Mouse (Mus musculus) limb, embryonic 15.5 days (tissue): ENCODE measurements at regions not wholly inside any gene's neighbourhood (a gene's known extent, or its start where the extent isn't known, plus 50 kb on each side); places are given as distances from the start of the nearest gene placed in this dataset.
"Not testable (repeated sequence)": the region's sequence is repeated elsewhere in the genome, so short reads cannot be mapped to it uniquely, and the experiment has no call there.

Experiments
- ATAC-seq: fragments of 200-750 bp; cut with Nextera tagmentation; 2 replicates; pipeline ENCODE4 v1.8.0; 2017; ENCODE audit warnings: low read depth, moderate TSS enrichment; ENCODE audit not compliant: insufficient number of reproducible peaks, low FRiP score, low TSS enrichment
- H3K27ac ChIP-seq: fragments of 300-500 bp; sonication (generic); 2 replicates; pipeline ENCODE4 v1.5.1; 2015; ENCODE audit warnings: moderate library complexity, mild to moderate bottlenecking, inconsistent platforms
- H3K27me3 ChIP-seq: fragments of 300-500 bp; sonication (generic); 2 replicates; pipeline ENCODE4 v1.6.1; 2015; ENCODE audit warnings: inconsistent platforms
- H3K36me3 ChIP-seq: fragments of 300-500 bp; sonication (generic); 2 replicates; pipeline ENCODE4 v1.6.1; 2015; ENCODE audit warnings: inconsistent platforms
- H3K4me1 ChIP-seq: fragments of 300-500 bp; sonication (generic); 2 replicates; pipeline ENCODE4 v1.6.1; 2015; ENCODE audit warnings: inconsistent platforms
- H3K4me2 ChIP-seq: fragments of 300-500 bp; sonication (generic); 2 replicates; pipeline ENCODE4 v1.6.1; 2015; ENCODE audit warnings: mild to moderate bottlenecking, inconsistent platforms
- H3K4me3 ChIP-seq: fragments of 300-500 bp; sonication (generic); 2 replicates; pipeline ENCODE4 v1.5.1; 2015; ENCODE audit warnings: mild to moderate bottlenecking, inconsistent platforms
- H3K9ac ChIP-seq: fragments of 300-500 bp; sonication (generic); 2 replicates; pipeline ENCODE4 v1.6.1; 2015; ENCODE audit warnings: inconsistent platforms
- H3K9me3 ChIP-seq: fragments of 300-500 bp; sonication (generic); 2 replicates; pipeline ENCODE4 v1.6.1; 2016; ENCODE audit warnings: inconsistent platforms
- WGBS: fragments of 180-500 bp; shearing (Covaris S2); methylation state at CpG from one replicate; pipeline ENCODE4 v1.1.7; 2015; 5-methylcytosine and 5-hydroxymethylcytosine counted together

GRCm38 (mm10) chr17:13494475-13494874 lies 140.1 kb downstream of the Tcp10c start:
- not testable (repeated sequence) for H3K36me3 ChIP-seq, H3K9me3 ChIP-seq, H3K4me2 ChIP-seq, H3K4me3 ChIP-seq, ATAC-seq, H3K27ac ChIP-seq, H3K27me3 ChIP-seq, H3K4me1 ChIP-seq, H3K9ac ChIP-seq
- WGBS = 100% methylated on average over 1 of the region's 1 CpGs

GRCm38 (mm10) chr17:13504365-13504764 lies 150.0 kb downstream of the Tcp10c start:
- not testable (repeated sequence) for H3K4me3 ChIP-seq, ATAC-seq, H3K27me3 ChIP-seq, H3K4me2 ChIP-seq, H3K9ac ChIP-seq, H3K9me3 ChIP-seq, H3K4me1 ChIP-seq, H3K36me3 ChIP-seq
- H3K27ac ChIP-seq = peak overlapping the region; percentile 59; the same call in 1 of the 2 replicates
- WGBS = 58% methylated on average over 1 of the region's 1 CpGs

GRCm38 (mm10) chr17:13504827-13505268 lies 150.5 kb downstream of the Tcp10c start:
- H3K36me3 ChIP-seq, H3K9me3 ChIP-seq, H3K27me3 ChIP-seq, H3K4me2 ChIP-seq, H3K4me3 ChIP-seq, H3K9ac ChIP-seq, H3K4me1 ChIP-seq: not testable (repeated sequence)
- 27% methylated on average over 8 of the region's 9 CpGs for WGBS
- peak overlapping the region; percentile 68; the same call in 1 of the 2 replicates for H3K27ac ChIP-seq
- ATAC-seq = peak; percentile 20; the same call in 1 of the 2 replicates

DNA sequence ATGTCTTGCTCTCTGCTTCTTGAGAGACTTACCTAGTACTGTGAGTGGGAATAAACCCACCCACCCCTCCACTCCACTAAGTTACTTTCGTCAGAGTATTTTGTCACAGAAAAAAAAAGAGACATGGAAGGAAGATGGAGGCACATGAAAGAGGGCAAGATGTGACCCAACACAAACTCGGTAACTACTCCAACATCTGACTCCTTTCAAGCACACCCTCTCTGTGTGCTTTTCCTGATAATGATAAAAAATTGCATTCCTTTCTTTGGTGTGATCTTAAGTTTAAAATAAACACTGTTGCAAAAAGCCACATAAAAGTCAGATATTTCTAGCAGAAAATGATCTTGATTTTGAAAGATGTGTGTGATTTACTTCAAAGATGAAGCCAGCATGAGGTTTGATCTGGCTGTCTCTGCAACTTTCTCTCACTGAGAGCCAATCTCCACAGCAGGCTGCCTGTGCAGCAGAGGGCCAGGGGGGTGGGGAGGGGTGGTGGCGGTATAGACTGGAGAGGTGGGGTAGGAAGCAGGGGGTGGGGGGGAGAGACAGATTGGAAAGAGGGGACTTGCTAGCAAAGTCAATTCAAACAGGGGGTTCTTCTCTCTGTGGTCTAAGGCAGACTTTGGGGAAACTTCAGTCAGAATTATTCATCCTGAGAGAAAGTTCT lies 153.2 kb downstream of the Tcp10c start:
- H3K36me3 ChIP-seq, H3K27me3 ChIP-seq, H3K4me1 ChIP-seq, ATAC-seq, H3K27ac ChIP-seq, H3K9ac ChIP-seq, H3K4me3 ChIP-seq, H3K4me2 ChIP-seq, H3K9me3 ChIP-seq: not testable (repeated sequence)
- 48% methylated on average over 2 of the region's 3 CpGs for WGBS

DNA sequence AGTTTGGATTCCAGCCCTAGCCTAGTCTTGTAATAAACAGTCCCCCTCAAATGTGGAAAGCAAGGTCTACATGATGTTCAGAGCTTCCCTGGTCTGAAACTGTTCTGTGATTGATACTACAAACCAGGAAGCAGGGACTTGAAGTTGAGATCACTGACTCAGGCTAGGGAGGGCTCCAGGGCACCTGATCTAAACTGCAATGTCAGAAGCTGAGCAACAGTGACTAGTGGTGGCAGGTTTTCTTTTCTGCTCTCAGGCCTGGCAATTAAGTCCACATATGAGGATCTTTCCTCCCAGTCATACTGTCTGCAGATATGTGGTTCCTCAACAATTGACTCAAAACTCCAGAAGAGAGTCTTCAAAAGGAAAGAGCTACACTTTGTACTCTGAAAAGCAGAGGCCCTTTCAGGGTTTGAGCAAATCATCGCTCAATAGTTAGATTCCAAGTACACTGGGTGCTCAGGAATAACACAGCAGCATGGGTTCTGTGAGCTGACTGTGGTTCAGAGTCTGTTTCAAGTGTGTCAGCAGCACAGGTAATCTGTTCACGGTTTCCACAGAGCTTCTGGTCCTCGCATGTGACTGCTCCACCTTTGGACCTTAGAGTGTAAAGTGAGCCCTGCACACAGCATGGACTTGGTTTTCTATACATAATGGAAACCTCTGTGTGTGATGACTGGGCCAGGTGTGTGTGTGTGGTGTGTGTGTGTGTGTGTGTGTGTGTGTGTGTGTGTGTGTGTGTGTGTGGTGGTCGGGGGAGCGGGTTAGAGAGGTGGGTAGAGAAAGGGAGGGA lies 165.2 kb downstream of the Tcp10c start:
- not testable (repeated sequence) for ATAC-seq, H3K27me3 ChIP-seq
- WGBS = 66% methylated on average over 3 of the region's 5 CpGs

GRCm38 (mm10) chr17:13532579-13532978 lies 178.2 kb downstream of the Tcp10c start:
- not testable (repeated sequence) for H3K9ac ChIP-seq, H3K4me2 ChIP-seq, ATAC-seq, H3K27me3 ChIP-seq, H3K4me3 ChIP-seq, H3K9me3 ChIP-seq, H3K27ac ChIP-seq, H3K4me1 ChIP-seq, H3K36me3 ChIP-seq
- 80% methylated on average over 5 of the region's 5 CpGs for WGBS

More for the DNA sequence above, 165.2 kb downstream of the Tcp10c start:
- not testable (repeated sequence) for H3K9ac ChIP-seq, H3K4me1 ChIP-seq, H3K36me3 ChIP-seq, H3K9me3 ChIP-seq, H3K4me2 ChIP-seq, H3K4me3 ChIP-seq, H3K27ac ChIP-seq

DNA sequence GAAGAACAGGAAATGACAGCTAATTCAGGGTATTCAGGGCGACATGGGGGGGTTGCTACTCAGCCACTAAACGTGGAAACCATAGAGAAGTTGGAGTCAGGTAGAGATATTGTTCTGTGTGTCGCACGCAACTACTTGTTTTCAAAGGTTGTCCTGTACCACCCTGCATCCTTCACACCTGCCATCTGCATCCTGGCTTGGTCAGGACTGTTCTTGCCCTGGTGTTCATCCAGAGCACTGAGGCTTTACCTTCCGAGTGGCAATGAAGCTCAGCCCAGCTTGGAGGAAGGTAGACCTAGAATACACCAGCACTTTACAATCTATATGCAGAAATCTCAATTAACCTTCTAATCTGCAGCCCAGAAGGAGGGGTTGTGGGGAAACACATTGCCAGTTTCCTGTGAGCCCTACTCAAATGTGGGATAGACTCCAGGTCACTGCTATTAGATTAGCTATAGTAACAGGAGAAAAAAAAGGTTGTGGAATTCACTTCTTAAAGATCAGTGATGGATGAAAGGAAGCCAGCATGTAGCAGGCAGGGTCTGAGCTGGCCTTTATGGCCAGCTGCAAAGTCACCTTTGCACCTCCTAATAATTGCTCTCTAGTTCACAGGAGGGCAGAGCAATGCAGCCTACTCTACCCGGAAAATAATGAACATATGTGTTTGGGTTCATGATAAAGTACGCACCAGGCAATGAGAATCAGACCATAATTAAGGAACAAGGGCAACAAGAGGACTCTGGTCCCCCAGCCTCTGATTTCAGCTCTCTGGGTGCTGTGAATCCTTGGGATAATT lies 186.3 kb downstream of the Tcp10c start:
- H3K4me3 ChIP-seq = no peak overlapping the region
- H3K4me2 ChIP-seq = no peak overlapping the region
- no peak overlapping the region for H3K9ac ChIP-seq
- H3K27ac ChIP-seq = no peak overlapping the region
- H3K9me3 ChIP-seq = peaks cover 28% of the 10 kb centered on the region
- H3K36me3 ChIP-seq = no peaks in the 10 kb centered on the region
- ATAC-seq = no peak
- WGBS = 75% methylated on average over 7 of the region's 7 CpGs
- H3K27me3 ChIP-seq = no peaks in the 10 kb centered on the region
- H3K4me1 ChIP-seq = no peaks in the 10 kb centered on the region

GRCm38 (mm10) chr17:13541249-13541648 lies 186.9 kb downstream of the Tcp10c start:
- no peak for ATAC-seq
- Histone ChIP-seq H3K4me2 (no peak overlapping the region), H3K4me1 (no peaks in the 10 kb centered on the region), H3K9me3 (peaks cover 28% of the 10 kb centered on the region), H3K27me3 (no peaks in the 10 kb centered on the region), H3K4me3 (no peak overlapping the region), H3K27ac (no peak overlapping the region), H3K36me3 (no peaks in the 10 kb centered on the region), H3K9ac (no peak overlapping the region)
- 65% methylated on average over 12 of the region's 12 CpGs for WGBS

DNA sequence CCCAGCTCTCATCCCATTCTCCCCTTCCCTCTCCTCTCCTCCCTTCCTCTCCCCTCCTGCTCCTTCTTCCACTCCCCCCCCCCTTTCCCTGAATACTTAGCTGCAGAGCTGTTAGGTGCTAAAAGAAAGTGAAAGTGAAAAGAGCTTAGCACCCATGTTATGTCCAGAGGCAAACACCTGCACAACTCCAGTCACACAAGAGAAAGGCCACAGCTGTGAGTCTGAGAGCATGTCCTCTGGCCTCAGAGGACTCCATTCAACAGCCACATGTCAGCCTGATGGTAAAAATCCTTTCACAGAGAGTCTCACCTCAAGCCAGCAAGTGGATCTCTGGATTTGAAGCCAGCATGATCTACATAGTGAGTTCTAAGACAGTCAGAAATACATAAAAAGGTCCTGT lies 187.9 kb downstream of the Tcp10c start:
- H3K9ac ChIP-seq = no peak overlapping the region
- no peaks in the 10 kb centered on the region for H3K27me3 ChIP-seq
- H3K4me3 ChIP-seq = no peak overlapping the region
- H3K9me3 ChIP-seq = peaks cover 36% of the 10 kb centered on the region
- peak overlapping the region; percentile 12; the same call in 1 of the 2 replicates for H3K27ac ChIP-seq
- no peak for ATAC-seq
- H3K4me1 ChIP-seq = no peaks in the 10 kb centered on the region
- H3K36me3 ChIP-seq = no peaks in the 10 kb centered on the region
- H3K4me2 ChIP-seq = no peak overlapping the region

- Histone ChIP-seq H3K27ac (no peak overlapping the region), H3K36me3 (no peaks in the 10 kb centered on the region), H3K4me2 (no peak overlapping the region), H3K9me3 (peaks cover 41% of the 10 kb centered on the region), H3K4me3 (no peak overlapping the region), H3K9ac (no peak overlapping the region), H3K27me3 (no peaks in the 10 kb centered on the region), H3K4me1 (no peaks in the 10 kb centered on the region)
- 64% methylated on average over 10 of the region's 10 CpGs for WGBS
- no peak for ATAC-seq
Observed at GRCm38 (mm10) chr17:13542856-13543255, 188.5 kb downstream of the Tcp10c start.

- 65% methylated on average over 2 of the region's 2 CpGs for WGBS
- H3K27me3 ChIP-seq = no peaks in the 10 kb centered on the region
- no peak overlapping the region for H3K4me2 ChIP-seq
- H3K4me1 ChIP-seq = no peaks in the 10 kb centered on the region
- no peak overlapping the region for H3K9ac ChIP-seq
- no peak for ATAC-seq
- peaks cover 54% of the 10 kb centered on the region for H3K9me3 ChIP-seq
- no peak overlapping the region for H3K27ac ChIP-seq
- no peaks in the 10 kb centered on the region for H3K36me3 ChIP-seq
- H3K4me3 ChIP-seq = no peak overlapping the region
Observed at GRCm38 (mm10) chr17:13544036-13544795, 189.8 kb downstream of the Tcp10c start.
